Mouse (Mus musculus): ENCODE data around the gene Samd4b. TPM values are rescaled to one million over a fixed set of nuclear protein-coding genes. Genes with fewer than 3 reads are reported as not detected.

Samd4b gene
- polyA plus RNA-seq, 1 experiment: 54.1 TPM

- Histone ChIP-seq H3K4me1 (ENCODE audit: control insufficient read depth, insufficient read depth, low read length) (peaks cover 42% of the 10 kb centered on the region), H3K27me3 (ENCODE audit: control insufficient read depth, insufficient read depth, low read length) (no peaks in the 10 kb centered on the region), H3K4me3 (replicated peaks; ENCODE audit: insufficient read depth, low read depth, low read length) (no peak overlapping the region), H3K27ac (ENCODE audit: insufficient read depth, low read length) (no peak overlapping the region)
- TF ChIP-seq POLR2A (IDR thresholded peaks at IDR 0.05; ENCODE audit: borderline replicate concordance, insufficient read depth, low read length): no peak
- peak; percentile 71 for TF ChIP-seq CTCF (IDR thresholded peaks at IDR 0.05; ENCODE audit: borderline replicate concordance, insufficient read depth, low read depth, low read length)
- peak; percentile 61 to 70 for DNase-seq
Measured at GRCm38 (mm10) chr7:28568253-28568652, 29.7 kb downstream of the Samd4b start.

DNA sequence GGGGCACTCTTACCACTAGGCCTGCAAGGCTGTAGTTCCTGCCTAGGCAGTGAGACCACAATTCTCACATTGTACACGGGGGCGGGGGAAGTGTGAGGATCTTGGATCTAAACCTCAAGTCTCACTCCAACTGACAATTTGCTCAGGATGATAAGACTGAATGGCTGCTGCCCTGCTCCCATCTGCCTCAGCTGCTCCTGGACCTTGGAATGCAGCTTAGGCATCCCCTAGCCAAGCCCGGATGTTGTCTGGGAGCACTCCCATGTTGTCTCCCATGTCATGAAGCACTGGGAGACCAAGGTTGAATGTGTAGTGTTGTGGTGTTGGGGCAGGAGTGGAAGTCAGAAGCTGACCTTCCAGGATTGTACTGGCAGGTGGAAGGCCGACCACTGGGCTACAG is 30.4 kb downstream of the Samd4b start:
- TF ChIP-seq CTCF (IDR thresholded peaks at IDR 0.05; ENCODE audit: borderline replicate concordance, insufficient read depth, low read depth, low read length) (no peak), POLR2A (IDR thresholded peaks at IDR 0.05; ENCODE audit: borderline replicate concordance, insufficient read depth, low read length) (no peak)
- 88% methylated on average over 4 of the region's 4 CpGs for WGBS
- no peak for DNase-seq

GRCm38 (mm10) chr7:28565407-28565806 is 32.5 kb downstream of the Samd4b start:
- WGBS: 68% methylated on average over 5 of the region's 5 CpGs
- Histone ChIP-seq H3K27me3 (ENCODE audit: control insufficient read depth, insufficient read depth, low read length) (no peaks in the 10 kb centered on the region), H3K27ac (ENCODE audit: insufficient read depth, low read length) (no peak overlapping the region), H3K4me1 (ENCODE audit: control insufficient read depth, insufficient read depth, low read length) (peaks cover 37% of the 10 kb centered on the region), H3K4me3 (replicated peaks; ENCODE audit: insufficient read depth, low read depth, low read length) (no peak overlapping the region)
- no peak for DNase-seq
- TF ChIP-seq CTCF (IDR thresholded peaks at IDR 0.05; ENCODE audit: borderline replicate concordance, insufficient read depth, low read depth, low read length) (no peak), POLR2A (IDR thresholded peaks at IDR 0.05; ENCODE audit: borderline replicate concordance, insufficient read depth, low read length) (no peak)

More for the DNA sequence above, 30.4 kb downstream of the Samd4b start:
- H3K27me3 ChIP-seq (ENCODE audit: control insufficient read depth, insufficient read depth, low read length): no peaks in the 10 kb centered on the region
- H3K4me3 ChIP-seq (replicated peaks; ENCODE audit: insufficient read depth, low read depth, low read length): no peak overlapping the region
- peaks cover 44% of the 10 kb centered on the region for H3K4me1 ChIP-seq (ENCODE audit: control insufficient read depth, insufficient read depth, low read length)
- H3K27ac ChIP-seq (ENCODE audit: insufficient read depth, low read length): no peak overlapping the region

DNA sequence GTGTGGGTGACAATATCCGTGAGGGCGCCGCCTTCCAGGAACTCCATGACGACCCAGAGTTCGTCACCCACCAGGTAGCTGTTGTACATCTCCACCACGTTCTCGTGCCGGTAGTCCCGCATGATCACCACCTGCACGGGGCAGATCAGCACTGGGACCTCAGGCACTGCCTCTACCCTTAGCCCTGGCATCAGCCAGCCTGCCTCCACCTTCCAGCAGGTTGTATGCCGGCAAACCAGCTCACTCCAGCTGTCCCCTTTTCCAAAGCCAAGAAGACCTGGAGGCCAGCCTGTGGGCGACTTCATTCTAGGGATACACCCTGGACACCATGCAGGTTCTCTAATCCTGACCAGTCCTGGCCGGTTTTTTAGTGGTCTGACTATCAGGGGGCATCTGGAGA is 35.0 kb downstream of the Samd4b start:
- H3K27me3 ChIP-seq (ENCODE audit: control insufficient read depth, insufficient read depth, low read length): no peaks in the 10 kb centered on the region
- H3K4me3 ChIP-seq (replicated peaks; ENCODE audit: insufficient read depth, low read depth, low read length): no peak overlapping the region
- H3K27ac ChIP-seq (ENCODE audit: insufficient read depth, low read length): 0 out of 2 replicates have a peak overlapping the region, but pooled peaks have one; percentile 18
- peak; percentile 59 to 68 for DNase-seq
- 40% methylated on average over 13 of the region's 13 CpGs for WGBS
- H3K4me1 ChIP-seq (ENCODE audit: control insufficient read depth, insufficient read depth, low read length): peaks cover 35% of the 10 kb centered on the region
- no peak for TF ChIP-seq CTCF (IDR thresholded peaks at IDR 0.05; ENCODE audit: borderline replicate concordance, insufficient read depth, low read depth, low read length)
- no peak for TF ChIP-seq POLR2A (IDR thresholded peaks at IDR 0.05; ENCODE audit: borderline replicate concordance, insufficient read depth, low read length)

DNA sequence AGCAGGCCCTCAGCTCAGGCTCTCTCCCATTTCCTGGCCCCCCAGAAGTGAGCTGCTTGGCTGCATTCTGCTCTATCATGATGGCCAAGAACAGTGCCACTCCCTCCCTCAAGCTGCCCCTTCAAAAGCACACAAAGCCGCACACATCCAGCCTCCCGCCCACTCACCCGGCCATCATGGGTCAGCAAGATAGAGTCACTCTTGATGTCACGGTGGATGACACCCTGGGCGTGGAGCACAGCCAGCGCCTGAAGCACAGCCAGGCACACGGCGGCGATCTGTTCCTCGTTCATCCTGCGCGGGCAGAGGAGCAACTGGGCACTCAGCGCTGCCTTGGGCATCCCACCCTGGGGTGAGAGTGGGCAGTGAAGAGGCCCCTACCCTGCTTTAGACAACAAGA is 35.6 kb downstream of the Samd4b start:
- no peaks in the 10 kb centered on the region for H3K27me3 ChIP-seq (ENCODE audit: control insufficient read depth, insufficient read depth, low read length)
- WGBS: 14% methylated on average over 13 of the region's 13 CpGs
- TF ChIP-seq POLR2A (IDR thresholded peaks at IDR 0.05; ENCODE audit: borderline replicate concordance, insufficient read depth, low read length) (0 out of 2 replicates have a peak, but pooled peaks have one; percentile 11), CTCF (IDR thresholded peaks at IDR 0.05; ENCODE audit: borderline replicate concordance, insufficient read depth, low read depth, low read length) (no peak)
- H3K4me1 ChIP-seq (ENCODE audit: control insufficient read depth, insufficient read depth, low read length): peaks cover 34% of the 10 kb centered on the region
- peak; percentile 74 to 80 for DNase-seq
- no peak overlapping the region for H3K4me3 ChIP-seq (replicated peaks; ENCODE audit: insufficient read depth, low read depth, low read length)
- peak overlapping the region; percentile 18; the same call in 1 of the 2 replicates for H3K27ac ChIP-seq (ENCODE audit: insufficient read depth, low read length)

DNA sequence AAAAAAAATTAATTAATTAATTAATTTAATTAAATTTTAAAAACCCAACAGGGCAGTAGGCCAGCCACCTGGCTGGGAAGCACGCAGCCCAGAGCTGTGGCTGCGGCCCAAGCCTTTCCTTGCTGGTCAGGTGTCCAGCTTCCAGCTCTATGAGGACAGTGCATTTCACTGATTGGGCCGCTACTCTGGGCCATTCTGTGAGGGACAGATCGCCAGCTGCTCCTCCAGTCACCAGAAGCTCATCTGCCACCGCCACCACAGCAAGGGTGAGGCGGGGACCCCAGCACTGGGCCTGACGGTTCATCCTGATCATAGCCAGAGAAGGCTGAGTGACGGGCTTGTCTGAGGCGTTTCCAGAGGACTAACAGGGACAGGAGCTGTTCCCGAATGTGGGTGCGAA is 36.0 kb downstream of the Samd4b start:
- Histone ChIP-seq H3K4me1 (ENCODE audit: control insufficient read depth, insufficient read depth, low read length) (peaks cover 34% of the 10 kb centered on the region), H3K27me3 (ENCODE audit: control insufficient read depth, insufficient read depth, low read length) (no peaks in the 10 kb centered on the region), H3K27ac (ENCODE audit: insufficient read depth, low read length) (peak overlapping the region; percentile 18), H3K4me3 (replicated peaks; ENCODE audit: insufficient read depth, low read depth, low read length) (no peak overlapping the region)
- TF ChIP-seq CTCF (IDR thresholded peaks at IDR 0.05; ENCODE audit: borderline replicate concordance, insufficient read depth, low read depth, low read length) (no peak), POLR2A (IDR thresholded peaks at IDR 0.05; ENCODE audit: borderline replicate concordance, insufficient read depth, low read length) (no peak)
- peak; percentile 56 to 63 for DNase-seq
- WGBS: 33% methylated on average over 11 of the region's 11 CpGs

DNA sequence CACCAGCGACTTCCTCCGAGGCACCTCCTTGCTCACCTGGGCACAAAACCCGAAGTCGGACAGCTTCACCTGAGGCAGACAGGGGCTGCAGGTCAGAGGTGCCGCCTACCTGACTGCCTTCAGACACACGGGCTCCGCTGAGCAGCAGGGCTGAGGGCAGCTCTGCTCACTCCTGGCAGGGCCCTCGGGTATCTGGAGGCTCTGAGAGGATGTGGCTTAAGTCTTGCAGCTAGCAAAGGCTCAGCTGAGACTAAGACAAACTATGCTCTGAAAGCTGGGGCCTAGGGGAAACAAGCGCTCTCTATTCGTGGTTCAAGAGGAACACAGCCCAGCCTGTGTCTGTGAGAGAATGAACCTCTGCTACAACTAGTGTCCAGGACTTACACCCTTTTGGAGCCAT is 37.1 kb downstream of the Samd4b start:
- H3K4me3 ChIP-seq (replicated peaks; ENCODE audit: insufficient read depth, low read depth, low read length): no peak overlapping the region
- WGBS: 95% methylated on average over 10 of the region's 10 CpGs
- H3K27ac ChIP-seq (ENCODE audit: insufficient read depth, low read length): no peak overlapping the region
- no peak for DNase-seq
- H3K4me1 ChIP-seq (ENCODE audit: control insufficient read depth, insufficient read depth, low read length): peaks cover 34% of the 10 kb centered on the region
- TF ChIP-seq CTCF (IDR thresholded peaks at IDR 0.05; ENCODE audit: borderline replicate concordance, insufficient read depth, low read depth, low read length) (no peak), POLR2A (IDR thresholded peaks at IDR 0.05; ENCODE audit: borderline replicate concordance, insufficient read depth, low read length) (no peak)
- H3K27me3 ChIP-seq (ENCODE audit: control insufficient read depth, insufficient read depth, low read length): no peaks in the 10 kb centered on the region

DNA sequence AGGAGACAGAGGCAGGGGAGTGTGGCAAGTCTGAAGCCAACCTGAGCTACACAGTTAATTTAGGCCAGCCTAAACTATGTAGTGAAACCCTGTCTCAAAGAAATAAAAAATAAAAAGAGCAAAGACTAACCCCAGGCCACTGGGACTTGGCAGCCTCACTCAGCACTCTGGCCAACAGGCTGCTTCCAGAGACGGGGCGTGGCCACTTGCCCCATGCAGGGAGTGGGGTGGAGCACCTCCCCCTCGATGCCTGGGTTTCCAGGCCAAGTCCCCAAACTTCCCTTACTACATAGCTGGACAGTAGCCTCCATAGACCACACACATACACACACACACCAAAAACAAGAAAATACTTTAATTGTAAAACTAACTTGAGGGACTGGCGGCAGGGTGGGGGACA is 39.5 kb downstream of the Samd4b start:
- TF ChIP-seq POLR2A (IDR thresholded peaks at IDR 0.05; ENCODE audit: borderline replicate concordance, insufficient read depth, low read length) (no peak), CTCF (IDR thresholded peaks at IDR 0.05; ENCODE audit: borderline replicate concordance, insufficient read depth, low read depth, low read length) (no peak)
- Histone ChIP-seq H3K27me3 (ENCODE audit: control insufficient read depth, insufficient read depth, low read length) (no peaks in the 10 kb centered on the region), H3K27ac (ENCODE audit: insufficient read depth, low read length) (no peak overlapping the region), H3K4me3 (replicated peaks; ENCODE audit: insufficient read depth, low read depth, low read length) (no peak overlapping the region), H3K4me1 (ENCODE audit: control insufficient read depth, insufficient read depth, low read length) (peaks cover 27% of the 10 kb centered on the region)
- DNase-seq: peak; percentile 48 to 57
- WGBS: 13% methylated on average over 4 of the region's 4 CpGs
